Mouse (Mus musculus): ENCODE data around the gene Gm42906.

GRCm38 (mm10) chr5:151296244-151296643 lies 131.7 kb downstream of the Gm42906 start:
- peak; percentile 30; the same call in 1 of the 2 replicates for TF ChIP-seq CTCF (IDR thresholded peaks at IDR 0.05; ENCODE audit: low read depth)
- no peak for TF ChIP-seq EP300 (optimal IDR thresholded peaks at IDR 0.05)

All from stomach, postnatal 0 days (tissue).